Mouse (Mus musculus) kidney, adult 18-20 months (tissue): ENCODE data around the gene Ipo9.

Experiments used
- DNase-seq: peaks from one replicate; pipeline ENCODE4 v3.0.0; 2021

The Ipo9 gene

DNA sequence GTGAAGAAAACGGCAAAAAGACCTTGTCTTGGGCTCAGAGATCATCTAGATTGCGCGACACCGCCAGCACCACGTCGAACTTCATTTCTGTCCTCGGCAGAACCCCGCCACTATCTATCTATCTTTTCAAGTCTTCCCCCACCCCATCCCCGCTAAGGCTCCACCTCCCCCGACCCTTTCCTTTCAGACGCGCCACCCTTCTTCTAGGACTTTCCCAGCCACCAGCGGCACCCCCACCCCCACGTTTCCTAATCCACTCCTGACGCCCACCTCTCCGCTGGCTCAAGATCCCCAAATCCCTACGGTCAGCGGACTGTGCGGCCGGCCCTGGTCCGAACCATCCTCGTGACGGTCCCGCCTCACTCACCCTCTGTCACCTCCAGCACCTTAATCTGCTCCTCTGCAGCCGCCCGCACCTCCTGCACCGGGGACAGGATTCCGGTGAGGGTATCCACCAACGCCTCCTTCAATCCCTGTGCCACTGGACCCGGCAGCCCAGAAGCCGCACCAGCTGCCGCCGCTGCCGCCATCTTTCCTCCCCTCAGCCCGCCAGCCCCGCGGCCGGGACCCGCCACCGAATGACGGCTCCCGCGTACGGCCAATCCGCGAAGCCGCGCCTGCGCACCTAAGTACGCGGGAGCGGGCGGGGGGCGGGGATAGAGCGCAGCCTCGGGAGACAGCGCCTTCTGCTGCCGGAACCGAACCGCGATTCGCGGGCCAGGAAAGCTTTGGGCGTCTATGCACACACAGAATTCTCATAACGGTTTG lies at the start of gene Ipo9:
Ipo9 (minus strand) TSS at position 599 of the 768 bp plus-strand sequence.
- peak; percentile 93 for DNase-seq

DNA sequence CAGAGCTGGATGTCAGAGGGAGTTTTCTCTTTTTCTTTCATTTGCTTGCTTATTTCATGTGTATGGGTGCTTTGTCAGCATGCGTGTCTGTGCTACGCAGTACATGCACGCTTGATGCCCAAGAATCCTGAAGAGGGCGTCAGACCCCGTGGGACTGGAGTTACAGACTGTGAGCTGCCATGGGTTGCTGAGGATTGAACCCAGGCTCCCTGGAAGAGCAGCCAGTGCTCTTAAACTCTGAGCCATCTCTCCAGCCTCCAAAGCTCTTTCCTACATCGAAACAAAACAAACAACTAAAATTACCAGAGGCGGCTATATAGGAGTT lies 45.2 kb upstream of the Ipo9 start:
- no peak for DNase-seq

- DNase-seq, result no peak
These were observed 44.7 kb upstream of the Ipo9 start for GRCm38 (mm10) chr1:135474861-135475570.

GRCm38 (mm10) chr1:135472536-135472935 lies 42.2 kb upstream of the Ipo9 start:
- no peak for DNase-seq

- DNase-seq, result no peak
These were observed 41.4 kb upstream of the Ipo9 start for GRCm38 (mm10) chr1:135471742-135472141.

DNA sequence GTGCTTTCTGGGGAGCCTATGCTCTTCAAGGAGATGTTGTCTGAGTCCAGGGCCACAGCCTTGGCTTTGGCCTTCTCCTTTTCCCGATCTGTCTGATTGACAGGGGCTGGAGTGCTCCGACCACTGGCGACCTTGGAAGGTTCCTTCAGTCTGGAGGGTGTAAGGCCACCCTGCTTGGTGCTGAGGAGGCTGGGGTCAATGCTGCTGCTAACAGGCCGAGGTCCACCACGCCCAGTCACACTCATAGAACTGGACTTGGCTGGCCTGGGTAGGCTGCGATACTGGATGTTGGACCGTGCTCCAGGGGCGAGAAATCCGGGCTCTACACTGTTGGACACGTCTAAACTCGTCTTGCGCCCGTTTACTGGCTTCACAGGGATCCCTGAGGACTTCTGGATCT lies 40.2 kb upstream of the Ipo9 start:
- DNase-seq, result no peak

DNA sequence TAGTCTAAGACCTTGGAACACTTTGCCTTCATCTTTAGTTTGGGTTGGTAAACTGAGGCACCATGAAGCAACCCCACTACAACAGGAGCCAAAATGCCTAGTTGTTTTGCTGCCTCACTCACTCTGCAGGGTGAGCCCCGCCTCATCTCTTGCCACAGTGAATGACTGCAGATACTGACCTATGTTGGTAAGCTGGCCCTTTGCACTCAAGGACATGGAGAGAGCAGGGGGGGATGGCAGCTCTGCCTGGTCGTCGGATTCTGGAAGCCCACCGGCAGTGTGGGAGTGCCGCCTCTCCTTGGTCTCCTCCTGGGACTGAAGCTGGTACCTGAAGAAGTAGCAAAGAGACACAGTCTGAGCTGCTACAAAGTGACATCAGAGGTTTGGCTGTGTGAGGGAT lies 37.2 kb upstream of the Ipo9 start:
- DNase-seq, result no peak

GRCm38 (mm10) chr1:135466935-135467334 lies 36.6 kb upstream of the Ipo9 start:
- no peak for DNase-seq

DNA sequence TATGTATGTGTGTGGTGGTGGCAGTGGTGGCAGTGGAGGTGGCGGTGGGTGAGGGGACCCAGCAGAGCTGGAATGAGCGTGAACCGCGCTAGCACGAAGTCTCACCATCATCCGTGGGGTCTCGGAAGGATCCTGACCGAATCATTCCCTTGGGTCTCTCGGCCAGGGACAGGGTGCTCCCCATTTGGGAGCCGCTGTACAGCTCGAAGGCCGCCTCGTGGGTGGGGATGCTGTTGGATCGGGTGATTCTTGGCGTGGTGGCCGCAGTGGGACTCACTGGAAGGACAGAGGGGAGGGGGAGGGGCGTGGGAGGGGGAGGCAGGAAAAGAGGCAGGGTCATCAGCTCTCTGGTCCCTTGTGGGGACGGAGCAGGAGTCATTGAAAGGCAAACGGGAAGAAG lies 35.4 kb upstream of the Ipo9 start:
- no peak for DNase-seq

GRCm38 (mm10) chr1:135462736-135463135 lies 32.4 kb upstream of the Ipo9 start:
- DNase-seq, result no peak

DNA sequence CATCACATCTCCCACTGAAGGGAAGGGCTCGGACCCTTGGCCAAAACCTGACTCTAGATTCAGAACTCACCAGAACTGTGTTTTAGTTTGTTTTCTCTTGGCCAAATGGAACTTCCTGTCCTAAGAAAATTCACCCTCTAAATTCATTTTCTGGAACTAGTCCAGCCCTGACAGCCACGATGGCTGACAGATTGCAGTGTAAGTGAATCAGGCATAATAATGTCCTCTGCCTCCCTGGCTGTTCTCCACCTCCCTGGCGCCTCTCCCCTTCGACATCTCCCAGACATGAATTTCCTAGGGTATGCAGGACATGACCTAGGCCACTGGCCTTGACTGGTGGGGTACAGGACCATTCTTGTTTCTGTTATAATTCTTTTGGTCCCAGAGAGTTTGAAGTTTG lies 32.0 kb upstream of the Ipo9 start:
- DNase-seq, result peak; percentile 31

DNA sequence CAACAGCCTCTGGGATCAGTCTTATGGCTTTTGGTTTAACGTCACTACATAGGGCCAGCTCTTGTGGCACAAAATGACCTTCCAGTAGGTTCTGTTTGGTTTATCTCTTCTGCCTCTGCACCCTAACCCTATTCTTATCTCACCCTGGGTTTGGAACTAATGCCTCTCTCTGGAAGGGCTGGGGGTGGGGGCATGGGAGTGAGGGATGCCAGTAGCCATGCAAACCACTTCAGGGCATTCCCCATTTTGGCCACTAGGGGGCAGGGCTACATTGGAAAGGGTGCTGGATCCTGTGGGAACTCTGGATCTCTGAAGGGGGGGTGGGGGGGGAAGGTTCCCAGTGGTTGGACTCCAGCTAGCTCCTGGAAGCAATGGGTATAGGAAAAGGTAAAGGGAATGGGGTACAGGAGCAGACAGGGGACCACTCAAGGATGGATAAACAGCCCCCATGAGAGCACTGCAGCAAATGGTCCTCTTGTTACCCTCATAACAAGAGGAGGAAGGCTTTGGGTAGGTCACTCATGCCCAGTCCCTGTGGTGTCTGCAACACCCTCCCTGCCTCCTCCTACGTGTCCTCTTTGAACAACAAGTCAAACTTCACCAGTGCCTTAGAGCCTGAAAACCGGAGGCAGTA lies 30.9 kb upstream of the Ipo9 start:
- DNase-seq, result peak; percentile 72

GRCm38 (mm10) chr1:135460521-135460920 lies 30.2 kb upstream of the Ipo9 start:
- DNase-seq, result no peak

DNA sequence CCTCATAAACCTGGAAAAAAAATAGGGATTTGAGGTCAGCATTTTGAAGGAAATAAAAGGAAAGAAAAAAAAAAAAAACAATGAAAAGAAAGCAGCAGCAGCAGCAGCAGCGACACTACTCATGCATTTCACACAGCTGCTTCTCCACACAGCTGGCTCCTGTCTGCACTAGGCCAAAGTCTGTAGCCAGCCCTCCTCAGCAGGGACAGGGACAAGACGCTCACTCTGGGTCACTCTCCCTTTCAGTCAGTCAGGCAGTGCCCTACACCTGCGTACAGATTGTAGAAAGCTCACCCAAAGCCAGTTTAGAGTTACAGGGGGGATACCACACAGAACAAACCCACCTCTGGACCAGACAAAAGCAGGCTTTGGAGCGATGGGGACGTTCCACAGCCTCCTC lies 27.6 kb upstream of the Ipo9 start:
- DNase-seq, result no peak

GRCm38 (mm10) chr1:135452259-135452658 lies 22.0 kb upstream of the Ipo9 start:
- DNase-seq, result no peak

DNA sequence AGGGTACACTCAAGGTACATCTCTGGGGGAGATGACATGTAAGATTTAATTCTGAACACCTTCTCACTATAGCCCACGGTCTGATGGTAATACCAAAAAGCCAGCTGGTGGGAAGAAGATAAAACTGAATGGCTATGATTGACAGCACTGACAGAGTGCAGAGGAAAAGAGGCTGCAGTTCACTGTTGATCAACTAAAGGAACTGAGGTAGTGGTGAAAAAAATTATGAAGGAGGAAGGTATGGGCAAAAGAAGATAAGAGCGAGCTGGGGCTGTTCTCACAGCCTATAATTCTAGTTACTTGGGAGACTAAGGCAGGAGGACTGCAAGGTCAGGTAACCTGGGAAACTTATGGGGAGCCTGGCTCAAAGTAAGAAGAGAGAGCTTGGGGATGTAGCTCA lies 21.1 kb upstream of the Ipo9 start:
- DNase-seq, result no peak

DNA sequence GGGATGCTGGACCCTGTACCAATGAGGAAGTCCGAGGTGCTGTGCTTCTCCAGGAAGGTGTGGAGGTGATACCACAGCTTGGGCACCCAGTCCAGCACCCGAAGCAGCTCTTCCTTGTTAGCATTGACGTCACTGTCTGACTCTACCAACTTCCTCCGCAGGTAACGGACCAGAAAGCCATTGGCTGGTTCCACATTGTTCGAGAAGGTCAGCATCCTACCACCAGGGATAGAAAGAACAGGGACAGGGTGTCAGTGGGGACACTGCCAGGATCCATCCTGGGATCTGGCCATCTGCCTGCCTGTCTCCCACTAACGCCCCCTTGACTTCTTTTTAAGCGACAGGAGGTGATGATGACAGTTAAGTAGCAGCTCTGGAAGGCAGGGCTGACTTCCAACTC lies 19.6 kb upstream of the Ipo9 start:
- DNase-seq, result no peak

DNA sequence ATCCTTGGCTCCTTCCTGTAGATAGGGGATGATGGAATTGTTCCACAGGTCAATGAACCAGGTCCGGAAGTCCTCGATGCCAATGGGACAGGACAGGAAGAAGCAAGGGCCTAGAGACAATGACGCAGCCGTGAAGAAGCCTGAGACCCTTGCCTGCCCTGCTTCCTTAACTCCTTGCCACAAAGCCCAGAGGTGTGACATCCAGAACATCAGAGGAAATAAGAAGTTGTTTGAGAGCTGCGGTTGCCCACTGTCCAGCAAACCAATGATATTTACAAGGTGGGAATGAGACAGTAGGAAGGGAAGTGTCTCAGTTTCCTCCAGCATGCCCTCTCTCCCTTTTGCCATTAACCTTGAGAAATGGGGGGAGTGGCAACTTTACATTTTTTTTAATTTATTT lies 18.6 kb upstream of the Ipo9 start:
- no peak for DNase-seq

DNA sequence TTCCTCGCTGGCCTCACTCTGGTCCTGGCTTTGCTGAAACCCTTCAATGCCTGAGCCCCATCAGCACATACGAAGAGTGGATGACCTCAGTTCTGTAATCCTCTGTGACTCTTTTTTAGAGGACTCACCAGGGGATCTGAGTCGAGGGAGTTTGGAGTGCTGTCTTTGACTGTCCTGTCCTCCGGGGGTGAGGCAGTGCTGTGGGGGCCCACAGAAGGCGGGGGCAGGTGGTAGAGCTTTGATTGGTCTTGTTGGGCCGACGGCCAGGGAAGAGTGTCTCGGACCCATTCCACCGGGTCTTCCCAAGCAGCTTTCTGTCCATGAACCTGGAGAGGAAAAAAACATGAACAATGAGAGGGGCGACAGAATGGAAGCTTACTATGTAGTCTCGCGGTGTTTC lies 13.2 kb upstream of the Ipo9 start:
- DNase-seq, result no peak

GRCm38 (mm10) chr1:135441861-135442260 lies 11.6 kb upstream of the Ipo9 start:
- no peak for DNase-seq

DNA sequence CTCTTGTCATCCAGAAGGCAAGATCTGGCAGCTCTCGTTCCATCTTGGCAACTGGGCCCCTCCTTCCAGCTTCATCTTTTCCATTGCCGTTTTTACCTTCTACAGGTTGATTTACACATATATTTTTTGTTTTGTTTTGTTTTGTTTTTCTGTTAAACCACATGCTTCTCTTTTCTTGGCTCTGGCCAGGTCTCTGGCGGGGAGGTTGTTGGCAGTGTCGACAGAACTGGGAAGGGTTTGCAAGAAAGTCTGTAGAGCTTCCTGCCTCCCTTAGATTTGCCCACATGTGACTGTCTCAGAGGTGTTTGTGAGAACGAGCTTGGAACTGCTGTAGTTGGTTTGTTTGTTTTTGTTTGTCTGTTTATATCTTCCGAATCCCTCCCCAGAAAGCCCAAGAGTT lies 10.7 kb upstream of the Ipo9 start:
- no peak for DNase-seq

DNA sequence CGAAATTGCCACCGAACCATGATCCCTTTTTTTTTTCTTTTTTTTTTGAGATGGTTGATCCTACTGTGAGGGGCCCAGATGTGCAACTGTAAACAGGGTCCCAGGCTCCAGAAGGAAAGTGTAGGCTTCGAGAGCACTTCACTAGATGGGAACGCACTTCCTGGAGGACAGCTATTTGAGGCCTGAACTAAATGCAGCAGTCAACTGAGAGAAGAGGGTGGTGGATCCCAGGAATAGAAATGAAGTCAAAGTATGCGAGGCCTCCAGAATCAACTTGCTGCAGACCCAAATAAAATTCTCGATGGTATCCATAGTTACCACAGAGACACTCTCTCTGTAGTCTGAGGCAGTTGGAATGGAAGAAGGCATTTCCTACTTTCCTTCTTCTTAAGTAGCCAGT lies 8.5 kb upstream of the Ipo9 start:
- no peak for DNase-seq

DNA sequence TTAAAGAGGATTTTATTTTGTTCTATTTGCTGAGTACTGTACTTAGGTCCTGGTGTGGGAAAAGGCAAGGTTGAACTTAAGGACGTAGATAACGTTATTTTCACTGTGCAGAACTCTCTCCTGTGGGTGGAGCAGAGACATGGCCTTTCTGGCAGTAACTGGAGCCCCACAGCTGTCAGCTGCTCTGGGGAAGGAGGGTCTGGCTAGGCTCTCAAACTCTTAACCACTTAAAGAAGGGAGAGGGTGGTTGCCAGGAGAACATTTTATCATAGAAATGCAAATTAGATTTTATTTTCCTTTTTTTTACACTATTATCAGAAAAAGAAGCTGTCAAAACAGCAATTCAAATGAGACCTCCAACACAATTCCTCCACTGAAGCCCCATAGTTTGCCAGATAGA lies 5.5 kb upstream of the Ipo9 start:
- no peak for DNase-seq

GRCm38 (mm10) chr1:135430669-135431017 lies 344 bp upstream of the Ipo9 start:
- DNase-seq, result no peak

DNA sequence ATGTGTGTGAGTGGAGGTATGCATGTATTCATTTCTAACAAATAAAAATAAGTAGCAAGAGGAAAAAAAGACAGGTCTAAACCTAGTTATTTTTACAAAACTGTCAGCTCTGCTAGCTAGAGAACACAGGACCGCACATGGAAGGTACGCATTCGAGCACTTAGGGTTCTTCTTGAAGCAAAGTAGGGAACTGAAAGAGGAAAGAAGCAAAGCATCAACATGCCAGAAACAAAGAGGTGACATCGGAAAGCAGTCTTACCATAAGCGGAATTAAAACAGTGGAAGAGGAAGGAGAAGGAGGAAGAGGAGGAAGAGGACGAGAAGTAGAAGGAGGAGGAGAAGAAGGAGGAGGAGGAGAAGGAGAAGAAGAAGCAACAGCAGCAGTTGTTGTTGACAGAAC lies 2.9 kb downstream of the Ipo9 start:
- DNase-seq, result no peak
